Mouse (Mus musculus): ENCODE results near the gene 2410015M20Rik.
A peak's percentile ranks its signal among the peaks of the same experiment; 100 is the strongest.
"Not testable (repeated sequence)": the region's sequence is repeated elsewhere in the genome, so short reads cannot be mapped to it uniquely, and the experiment has no call there.

Gene 2410015M20Rik

GRCm38 (mm10) chr17:56613236-56613844 is 3.8 kb upstream of the 2410015M20Rik start, which contains the start of gene Rpl36:
Gene Rpl36 (plus strand): TSS chr17:56613416.
- peak; percentile 85 to 94 for DNase-seq

- DNase-seq: not testable (repeated sequence)
Observed at GRCm38 (mm10) chr17:56612565-56612939, 3.0 kb upstream of the 2410015M20Rik start.

- DNase-seq: peak in 1 of 2 experiments; percentile 35
Observed at GRCm38 (mm10) chr17:56611861-56612564, 2.4 kb upstream of the 2410015M20Rik start.

GRCm38 (mm10) chr17:56611323-56611722 is 1.8 kb upstream of the 2410015M20Rik start:
- DNase-seq: no peak

GRCm38 (mm10) chr17:56608699-56609098 is 872 bp downstream of the 2410015M20Rik start:
- DNase-seq: no peak

- no peak for DNase-seq
Observed at GRCm38 (mm10) chr17:56607521-56608062, 2.0 kb downstream of the 2410015M20Rik start.

GRCm38 (mm10) chr17:56605431-56605830 is 4.1 kb downstream of the 2410015M20Rik start:
- DNase-seq: no peak

GRCm38 (mm10) chr17:56604422-56604821 is 5.1 kb downstream of the 2410015M20Rik start:
- DNase-seq: no peak

- DNase-seq: no peak
Observed at GRCm38 (mm10) chr17:56604070-56604380, 5.5 kb downstream of the 2410015M20Rik start.

GRCm38 (mm10) chr17:56603186-56604069 is 6.1 kb downstream of the 2410015M20Rik start:
- no peak for DNase-seq

GRCm38 (mm10) chr17:56593527-56594271 is 15.9 kb downstream of the 2410015M20Rik start:
- no peak for DNase-seq

GRCm38 (mm10) chr17:56592553-56592952 is 17.0 kb downstream of the 2410015M20Rik start:
- no peak for DNase-seq

- DNase-seq: no peak
Observed at GRCm38 (mm10) chr17:56588921-56589320, 20.6 kb downstream of the 2410015M20Rik start.

- DNase-seq: no peak
Observed at GRCm38 (mm10) chr17:56587773-56588172, 21.8 kb downstream of the 2410015M20Rik start.

GRCm38 (mm10) chr17:56585171-56585821 is 24.3 kb downstream of the 2410015M20Rik start:
- peak; percentile 57 to 64 for DNase-seq

GRCm38 (mm10) chr17:56584257-56585130 is 25.1 kb downstream of the 2410015M20Rik start, which contains the start of the genes Safb2 and Safb:
Gene Safb2 (minus strand): TSS chr17:56584585.
Gene Safb (plus strand): TSS chr17:56584825.
- peak; percentile 97 to 99 for DNase-seq

GRCm38 (mm10) chr17:56583611-56584256 is 25.8 kb downstream of the 2410015M20Rik start:
- no peak for DNase-seq

GRCm38 (mm10) chr17:56583071-56583470 is 26.5 kb downstream of the 2410015M20Rik start:
- DNase-seq: no peak

- no peak for DNase-seq
Observed at GRCm38 (mm10) chr17:56572939-56573338, 36.6 kb downstream of the 2410015M20Rik start.

- DNase-seq: no peak
Observed at GRCm38 (mm10) chr17:56572154-56572553, 37.4 kb downstream of the 2410015M20Rik start.
